Mouse (Mus musculus) heart, embryonic 14.5 days (tissue): ENCODE measurements around the gene Tnfrsf13c. TPM values are rescaled to one million over a fixed set of nuclear protein-coding genes. Genes with fewer than 3 reads are reported as not detected.

Experiments used
- ATAC-seq: fragments of 200-750 bp; cut with Nextera tagmentation; 2 replicates; pipeline ENCODE4 v1.8.0; 2017; ENCODE audit warnings: low read depth, moderate TSS enrichment; ENCODE audit not compliant: insufficient number of reproducible peaks, insufficient read depth, low FRiP score
- H3K27ac ChIP-seq, 2 experiments: fragments of 200-500 bp in 1 of 2; fragments of 300-500 bp in 1 of 2; sonication (generic) in 1 of 2; replicated peaks in 1 of 2; 2 replicates each; pipeline ENCODE4 v1.5.1; 2012 to 2014; ENCODE audit warnings: low read depth in 2 of 2, low read length in 2 of 2, control low read depth in 1 of 2, mild to moderate bottlenecking in 1 of 2, mixed read lengths in 1 of 2; ENCODE audit not compliant: control insufficient read depth in 1 of 2, insufficient read depth in 1 of 2
- H3K27me3 ChIP-seq: fragments of 300-500 bp; sonication (generic); 2 replicates; pipeline ENCODE4 v1.6.1; 2014; ENCODE audit warnings: mild to moderate bottlenecking, low read length, control low read depth; ENCODE audit not compliant: control insufficient read depth, insufficient read depth
- H3K36me3 ChIP-seq: fragments of 300-500 bp; sonication (generic); 2 replicates; pipeline ENCODE4 v1.6.1; 2014; ENCODE audit warnings: mild to moderate bottlenecking, control low read depth, low read length, mixed read lengths; ENCODE audit not compliant: control insufficient read depth, insufficient read depth
- H3K4me1 ChIP-seq, 2 experiments: fragments of 200-500 bp in 1 of 2; fragments of 300-500 bp in 1 of 2; sonication (generic) in 1 of 2; 2 replicates each; pipeline ENCODE4 v1.6.1; 2012 to 2014; ENCODE audit warnings: low read length in 2 of 2, control low read depth in 1 of 2, mixed read lengths in 1 of 2; ENCODE audit not compliant: control insufficient read depth in 2 of 2, insufficient read depth in 2 of 2
- H3K4me2 ChIP-seq: fragments of 300-500 bp; sonication (generic); 2 replicates; pipeline ENCODE4 v1.6.1; 2014; ENCODE audit warnings: mild to moderate bottlenecking, low read length
- H3K4me3 ChIP-seq, 2 experiments: fragments of 200-500 bp in 1 of 2; fragments of 300-500 bp in 1 of 2; sonication (generic) in 1 of 2; 2 replicates each; pipeline ENCODE4 v1.5.1; 2012 to 2014; ENCODE audit warnings: low read length in 2 of 2, mild to moderate bottlenecking in 2 of 2, control low read depth in 1 of 2, low read depth in 1 of 2, moderate library complexity in 1 of 2; ENCODE audit not compliant: control insufficient read depth in 1 of 2, insufficient read depth in 1 of 2
- H3K9ac ChIP-seq: fragments of 300-500 bp; sonication (generic); 2 replicates; pipeline ENCODE4 v1.6.1; 2014; ENCODE audit warnings: mild to moderate bottlenecking, low read length
- H3K9me3 ChIP-seq: fragments of 300-500 bp; sonication (generic); 2 replicates; pipeline ENCODE4 v1.6.1; 2016; ENCODE audit warnings: low read length, control low read depth; ENCODE audit not compliant: control insufficient read depth
- WGBS: fragments of 180-500 bp; shearing (Covaris S2); extraction: QIAGEN DNeasy Blood & Tissue Kit; methylation state at CpG from one replicate; pipeline ENCODE4 v1.1.7; 2014; 5-methylcytosine and 5-hydroxymethylcytosine counted together
- polyA plus RNA-seq: library from polyadenylated mRNA; unstranded; fragments of >200 nt; fragmentation: Nextera tagmentation; extraction: Ambion mirVana; gene quantifications from 2 replicates; pipeline ENCODE4 v1.2.1, GENCODE M21; 2014

The Tnfrsf13c gene
- polyA plus RNA-seq, 1 experiment from 2014 or later: 0.11 TPM

- ATAC-seq: peak; percentile 41
- H3K27me3 ChIP-seq: peaks cover 74% of the 10 kb centered on the region
- WGBS: 43% methylated on average over 9 of the region's 9 CpGs
- H3K4me1 ChIP-seq: peaks cover 17 to 24% of the 10 kb centered on the region in 2 experiments
- H3K4me2 ChIP-seq: peak overlapping the region; percentile 40; the same call in 1 of the 2 replicates
- H3K9ac ChIP-seq: no peak overlapping the region
- no peak overlapping the region for H3K27ac ChIP-seq
- H3K9me3 ChIP-seq: no peaks in the 10 kb centered on the region
- peak overlapping the region in 1 of 2 experiments; percentile 6; a peak in 1 of 4 replicates for H3K4me3 ChIP-seq
- H3K36me3 ChIP-seq: peaks cover 40% of the 10 kb centered on the region
Observed at GRCm38 (mm10) chr15:82206365-82207104, 17.6 kb downstream of the Tnfrsf13c start.

- Histone ChIP-seq H3K27me3 (peaks cover 57% of the 10 kb centered on the region), H3K9ac (no peak overlapping the region), H3K4me2 (no peak overlapping the region), H3K9me3 (no peaks in the 10 kb centered on the region), H3K27ac (no peak overlapping the region), H3K36me3 (peaks cover 57% of the 10 kb centered on the region), H3K4me3 (no peak overlapping the region), H3K4me1 (peaks cover 17 to 22% of the 10 kb centered on the region in 2 experiments)
- 80% methylated on average over 8 of the region's 10 CpGs for WGBS
- no peak for ATAC-seq
Observed at GRCm38 (mm10) chr15:82204680-82205371, 19.3 kb downstream of the Tnfrsf13c start.

DNA sequence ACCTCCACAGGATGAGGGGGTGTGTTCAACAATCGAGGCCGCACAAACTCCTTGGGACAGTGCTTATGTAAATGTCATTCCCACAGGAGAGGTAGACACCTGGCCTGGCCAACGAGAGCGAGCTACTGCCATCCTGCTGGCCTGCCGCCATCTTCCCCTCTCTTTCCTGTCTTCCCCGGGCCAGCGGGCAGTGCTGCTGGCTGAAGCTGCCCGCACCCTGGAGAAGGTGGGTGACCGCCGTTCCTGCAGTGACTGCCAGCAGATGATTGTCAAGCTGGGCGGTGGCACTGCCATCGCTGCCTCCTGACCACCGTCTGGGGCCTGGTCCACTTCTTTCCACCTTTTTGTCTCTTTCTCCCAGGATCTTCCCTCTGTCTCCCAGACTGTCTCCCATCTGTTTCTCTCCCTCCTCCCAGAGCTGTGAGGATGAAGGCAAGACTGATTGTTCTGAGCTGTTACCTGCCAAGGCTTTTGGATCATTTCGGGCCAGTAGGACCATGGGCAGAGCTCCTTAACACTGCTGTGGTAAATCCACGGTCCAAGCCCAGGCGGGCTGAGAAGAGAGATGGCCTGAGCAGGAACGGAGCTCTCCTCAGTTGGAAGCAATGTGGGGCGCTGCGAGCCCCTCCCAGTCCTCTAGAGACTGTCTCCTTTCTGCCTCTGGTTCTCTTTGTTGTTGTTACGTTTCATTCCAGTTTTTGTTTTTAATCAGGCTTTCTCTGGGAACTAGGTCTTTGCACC lies 20.4 kb downstream of the Tnfrsf13c start:
- Histone ChIP-seq H3K36me3 (peaks cover 67% of the 10 kb centered on the region), H3K27me3 (peaks cover 46% of the 10 kb centered on the region), H3K4me2 (no peak overlapping the region), H3K4me3 (no peak overlapping the region), H3K27ac (no peak overlapping the region), H3K9me3 (no peaks in the 10 kb centered on the region), H3K4me1 (peaks cover 17 to 22% of the 10 kb centered on the region in 2 experiments), H3K9ac (no peak overlapping the region)
- 86% methylated on average over 20 of the region's 20 CpGs for WGBS
- ATAC-seq: no peak

GRCm38 (mm10) chr15:82203090-82203489 lies 21.1 kb downstream of the Tnfrsf13c start:
- H3K36me3 ChIP-seq: peaks cover 74% of the 10 kb centered on the region
- H3K9me3 ChIP-seq: no peaks in the 10 kb centered on the region
- H3K4me3 ChIP-seq: no peak overlapping the region
- no peak overlapping the region for H3K9ac ChIP-seq
- ATAC-seq: no peak
- 93% methylated on average over 10 of the region's 10 CpGs for WGBS
- no peak overlapping the region for H3K4me2 ChIP-seq
- H3K4me1 ChIP-seq: peaks cover 17 to 22% of the 10 kb centered on the region in 2 experiments
- H3K27ac ChIP-seq: no peak overlapping the region
- peaks cover 39% of the 10 kb centered on the region for H3K27me3 ChIP-seq

DNA sequence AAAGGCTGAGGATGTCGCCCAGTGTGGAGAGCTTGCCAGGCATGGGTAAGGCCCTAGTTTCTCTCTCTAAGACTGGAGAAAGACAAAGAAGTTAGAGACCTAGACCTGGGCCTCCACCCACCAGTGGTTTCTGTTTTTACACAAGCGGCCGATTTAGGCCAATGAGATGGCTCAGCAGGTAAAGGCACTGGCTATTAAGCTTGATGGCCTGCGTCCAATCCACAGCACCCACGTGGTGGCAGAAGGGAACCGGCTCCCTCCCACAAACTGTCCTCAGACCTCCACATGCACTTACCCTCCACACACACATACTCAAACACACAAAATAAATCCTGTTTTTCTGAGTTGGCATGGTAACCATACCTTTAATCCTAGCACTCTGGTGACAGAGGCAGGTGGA lies 22.1 kb downstream of the Tnfrsf13c start:
- H3K4me1 ChIP-seq: peaks cover 12 to 14% of the 10 kb centered on the region in 2 experiments
- no peak overlapping the region for H3K4me3 ChIP-seq
- no peak overlapping the region for H3K4me2 ChIP-seq
- H3K27me3 ChIP-seq: peaks cover 29% of the 10 kb centered on the region
- H3K9ac ChIP-seq: no peak overlapping the region
- WGBS: 93% methylated on average over 6 of the region's 6 CpGs
- H3K27ac ChIP-seq: no peak overlapping the region
- no peaks in the 10 kb centered on the region for H3K9me3 ChIP-seq
- H3K36me3 ChIP-seq: peaks cover 84% of the 10 kb centered on the region
- ATAC-seq: no peak

- ATAC-seq: no peak
- WGBS: 92% methylated on average over 12 of the region's 12 CpGs
- Histone ChIP-seq H3K9me3 (no peaks in the 10 kb centered on the region), H3K27me3 (0 out of 2 replicates have a peak, but pooled peaks cover 4% of the 10 kb centered on the region), H3K4me3 (no peak overlapping the region), H3K9ac (no peak overlapping the region), H3K4me1 (no peaks in the 10 kb centered on the region), H3K4me2 (no peak overlapping the region), H3K36me3 (peaks cover 98% of the 10 kb centered on the region), H3K27ac (no peak overlapping the region)
Observed at GRCm38 (mm10) chr15:82199546-82199945, 24.6 kb downstream of the Tnfrsf13c start.

DNA sequence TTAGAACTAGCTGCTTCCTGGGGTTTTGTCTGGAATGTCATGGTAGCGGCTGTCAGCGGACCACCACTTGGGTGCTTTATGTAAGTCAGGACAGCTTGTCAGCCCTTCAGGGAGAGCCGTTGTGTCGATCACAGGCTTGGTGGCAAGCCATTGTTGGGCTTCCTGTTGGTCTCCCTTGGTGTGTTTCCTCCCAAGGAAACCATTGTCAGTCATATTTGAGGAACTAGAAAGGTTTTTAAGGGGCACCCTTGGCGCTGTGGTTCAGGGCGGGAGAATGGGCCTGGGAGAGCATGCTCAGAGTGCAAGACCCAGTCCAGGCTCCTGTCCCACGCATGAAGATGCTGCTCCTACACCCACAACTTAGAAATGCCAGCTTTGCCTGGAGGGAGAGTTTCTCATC lies 25.8 kb downstream of the Tnfrsf13c start:
- Histone ChIP-seq H3K27ac (no peak overlapping the region), H3K4me1 (no peaks in the 10 kb centered on the region), H3K4me3 (no peak overlapping the region), H3K9me3 (no peaks in the 10 kb centered on the region), H3K9ac (no peak overlapping the region), H3K27me3 (no peaks in the 10 kb centered on the region), H3K36me3 (peaks cover 99% of the 10 kb centered on the region), H3K4me2 (no peak overlapping the region)
- WGBS: 87% methylated on average over 7 of the region's 7 CpGs
- no peak for ATAC-seq
